Mouse (Mus musculus) induced T-regulatory cell, adult 2 months (primary cell): Measurements from ENCODE around the gene Pla2g2f.
A peak's percentile ranks its signal among the peaks of the same experiment; 100 is the strongest.

Experiments
- DNase-seq: peaks from one replicate; pipeline ENCODE4 v3.0.0-alpha.2; 2012; ENCODE audit warnings: low read depth

The Pla2g2f gene

GRCm38 (mm10) chr4:138716697-138717096 is 40.7 kb downstream of the Pla2g2f start:
- DNase-seq, result no peak

GRCm38 (mm10) chr4:138714186-138714585 is 43.2 kb downstream of the Pla2g2f start:
- DNase-seq, result no peak

- no peak for DNase-seq
Measured at GRCm38 (mm10) chr4:138712621-138713020, 44.8 kb downstream of the Pla2g2f start.

- no peak for DNase-seq
Measured at GRCm38 (mm10) chr4:138712096-138712495, 45.3 kb downstream of the Pla2g2f start.

GRCm38 (mm10) chr4:138711051-138711820 is 46.2 kb downstream of the Pla2g2f start:
- no peak for DNase-seq

- no peak for DNase-seq
Measured at GRCm38 (mm10) chr4:138710633-138711032, 46.8 kb downstream of the Pla2g2f start.

GRCm38 (mm10) chr4:138709944-138710343 is 47.5 kb downstream of the Pla2g2f start:
- DNase-seq, result no peak

GRCm38 (mm10) chr4:138709246-138709645 is 48.2 kb downstream of the Pla2g2f start:
- DNase-seq, result no peak

GRCm38 (mm10) chr4:138708636-138709035 is 48.8 kb downstream of the Pla2g2f start:
- DNase-seq, result peak; percentile 29

GRCm38 (mm10) chr4:138706620-138707019 is 50.8 kb downstream of the Pla2g2f start:
- no peak for DNase-seq

GRCm38 (mm10) chr4:138704169-138704568 is 53.3 kb downstream of the Pla2g2f start:
- DNase-seq, result no peak

- no peak for DNase-seq
Measured at GRCm38 (mm10) chr4:138703591-138703990, 53.8 kb downstream of the Pla2g2f start.

- DNase-seq, result no peak
Measured at GRCm38 (mm10) chr4:138702528-138702927, 54.9 kb downstream of the Pla2g2f start.

- no peak for DNase-seq
Measured at GRCm38 (mm10) chr4:138702031-138702430, 55.4 kb downstream of the Pla2g2f start.

- no peak for DNase-seq
Measured at GRCm38 (mm10) chr4:138701111-138701510, 56.3 kb downstream of the Pla2g2f start.
